Mouse (Mus musculus): ENCODE results near the gene Btbd18.

The Btbd18 gene

GRCm38 (mm10) chr2:84658806-84659205 is at the start of gene Btbd18:
Gene Btbd18, plus strand, starts transcription at chr2:84659079.
- DNase-seq (ENCODE audit: low read depth, low spot score) = no peak

- DNase-seq (ENCODE audit: low read depth, low spot score) = no peak
Measured at GRCm38 (mm10) chr2:84612764-84613163, 46.1 kb upstream of the Btbd18 start.

- DNase-seq (ENCODE audit: low read depth, low spot score) = no peak
Measured at GRCm38 (mm10) chr2:84617637-84618515, 41.0 kb upstream of the Btbd18 start.

- no peak for DNase-seq (ENCODE audit: low read depth, low spot score)
Measured at GRCm38 (mm10) chr2:84618914-84619313, 40.0 kb upstream of the Btbd18 start.

GRCm38 (mm10) chr2:84619646-84620340 is 39.1 kb upstream of the Btbd18 start:
- no peak for DNase-seq (ENCODE audit: low read depth, low spot score)

GRCm38 (mm10) chr2:84622668-84623067 is 36.2 kb upstream of the Btbd18 start:
- DNase-seq (ENCODE audit: low read depth, low spot score) = no peak

GRCm38 (mm10) chr2:84623428-84624119 is 35.3 kb upstream of the Btbd18 start:
- no peak for DNase-seq (ENCODE audit: low read depth, low spot score)

- DNase-seq (ENCODE audit: low read depth, low spot score) = no peak
Measured at GRCm38 (mm10) chr2:84624201-84624600, 34.7 kb upstream of the Btbd18 start.

GRCm38 (mm10) chr2:84626366-84626975 is 32.4 kb upstream of the Btbd18 start:
- DNase-seq (ENCODE audit: low read depth, low spot score) = no peak

GRCm38 (mm10) chr2:84627036-84627435 is 31.8 kb upstream of the Btbd18 start:
- DNase-seq (ENCODE audit: low read depth, low spot score) = no peak

- DNase-seq (ENCODE audit: low read depth, low spot score) = no peak
Measured at GRCm38 (mm10) chr2:84632001-84632400, 26.9 kb upstream of the Btbd18 start.

GRCm38 (mm10) chr2:84632999-84633398 is 25.9 kb upstream of the Btbd18 start:
- no peak for DNase-seq (ENCODE audit: low read depth, low spot score)

GRCm38 (mm10) chr2:84634006-84634405 is 24.9 kb upstream of the Btbd18 start:
- DNase-seq (ENCODE audit: low read depth, low spot score) = no peak

GRCm38 (mm10) chr2:84634934-84635482 is 23.9 kb upstream of the Btbd18 start:
- no peak for DNase-seq (ENCODE audit: low read depth, low spot score)

GRCm38 (mm10) chr2:84635611-84636010 is 23.3 kb upstream of the Btbd18 start:
- DNase-seq (ENCODE audit: low read depth, low spot score) = peak; percentile 59

- DNase-seq (ENCODE audit: low read depth, low spot score) = no peak
Measured at GRCm38 (mm10) chr2:84636231-84636741, 22.6 kb upstream of the Btbd18 start.

- DNase-seq (ENCODE audit: low read depth, low spot score) = no peak
Measured at GRCm38 (mm10) chr2:84637452-84638165, 21.3 kb upstream of the Btbd18 start.

- DNase-seq (ENCODE audit: low read depth, low spot score) = no peak
Measured at GRCm38 (mm10) chr2:84638428-84639220, 20.3 kb upstream of the Btbd18 start.

GRCm38 (mm10) chr2:84640833-84641232 is 18.0 kb upstream of the Btbd18 start:
- DNase-seq (ENCODE audit: low read depth, low spot score) = no peak

GRCm38 (mm10) chr2:84646138-84646537 is 12.7 kb upstream of the Btbd18 start:
- no peak for DNase-seq (ENCODE audit: low read depth, low spot score)

Measured in embryo, embryonic 11.5 days (tissue).